Mouse (Mus musculus) left cerebral cortex, adult 18-20 months (tissue): ENCODE data around the gene Gbx2. TPM values are rescaled to one million over a fixed set of nuclear protein-coding genes. Genes with fewer than 3 reads are reported as not detected.

Experiments used
- DNase-seq, 2 experiments: peaks; one replicate each; pipeline ENCODE4 v3.0.0; 2021 to 2022; ENCODE audit warnings: low spot score in 2 of 2, mixed read lengths in 1 of 2
- total RNA-seq, 2 experiments: library from RNA; stranded (reverse); gene quantifications; 2 replicates each; pipeline ENCODE4 v1.2.3; 2021

Gene Gbx2
- total RNA-seq, 2 experiments from 2014 or later = 0.21 to 0.89 TPM

- DNase-seq = no peak
Observed at GRCm38 (mm10) chr1:89935493-89936348, 4.7 kb upstream of the Gbx2 start.

DNA sequence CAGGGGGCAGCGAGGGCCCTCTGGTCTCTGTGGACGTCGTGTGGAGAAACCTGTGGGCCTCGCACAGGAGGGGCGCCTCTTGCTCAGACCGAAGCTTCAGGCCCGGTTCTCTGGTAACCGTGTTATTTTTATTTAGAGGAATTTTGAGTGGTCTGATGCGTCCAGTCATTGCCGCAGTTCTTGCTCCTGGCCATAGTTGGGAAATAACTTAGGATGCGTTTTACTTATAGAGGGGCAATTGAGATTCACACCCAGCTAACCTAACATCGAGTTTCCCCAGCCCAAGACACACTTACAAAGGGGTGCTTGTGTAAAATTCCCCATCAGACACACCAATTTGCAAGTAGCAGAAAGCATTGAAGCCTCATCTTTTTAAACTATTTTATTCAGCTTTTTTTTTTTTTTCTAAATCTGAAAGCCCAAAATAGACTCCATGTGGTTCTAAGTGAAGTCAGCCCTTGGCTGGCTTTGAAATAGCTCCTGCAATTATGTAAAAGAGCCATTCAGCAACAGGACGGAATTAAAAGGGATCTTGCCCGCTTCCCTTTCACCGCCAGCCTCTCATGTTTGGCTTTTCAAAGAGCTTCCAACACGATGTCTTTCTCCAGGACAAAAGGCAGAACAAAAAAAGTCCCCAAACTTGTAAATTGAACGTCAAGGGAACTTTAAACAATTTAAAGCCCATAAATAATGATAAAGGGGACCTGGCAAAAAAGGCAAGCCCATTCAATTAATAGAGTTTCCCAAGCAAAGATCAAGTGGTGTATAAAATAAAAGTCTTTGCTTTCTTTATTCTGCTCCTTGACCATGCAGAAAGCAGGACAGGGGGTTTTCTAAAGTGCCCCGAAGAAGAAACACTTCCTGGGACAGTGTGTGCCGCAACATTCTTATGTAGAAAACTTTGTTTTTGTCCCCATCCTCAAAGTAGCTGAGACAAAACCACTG lies 3.6 kb upstream of the Gbx2 start:
- no peak for DNase-seq

- DNase-seq = no peak
Observed at GRCm38 (mm10) chr1:89933786-89934185, 2.8 kb upstream of the Gbx2 start.

DNA sequence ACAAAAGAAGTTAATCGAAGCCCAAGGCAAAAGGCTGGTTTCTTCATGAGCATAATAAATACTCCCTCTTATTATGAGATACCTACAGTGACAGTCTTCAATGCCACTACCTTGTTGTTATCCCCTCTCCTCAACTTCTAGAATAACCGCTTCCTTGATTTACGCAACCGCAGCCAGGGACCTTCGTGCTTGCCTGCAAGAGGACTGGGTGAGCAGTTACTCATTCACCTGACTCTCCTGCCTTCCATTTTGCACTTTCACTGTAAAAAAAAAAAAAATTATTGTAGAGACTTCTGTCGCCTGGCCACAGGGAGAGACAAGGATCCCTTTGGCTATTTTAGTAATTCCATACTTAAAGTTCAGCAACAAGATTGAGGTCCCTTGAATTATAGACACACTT lies 2.0 kb upstream of the Gbx2 start:
- no peak for DNase-seq

DNA sequence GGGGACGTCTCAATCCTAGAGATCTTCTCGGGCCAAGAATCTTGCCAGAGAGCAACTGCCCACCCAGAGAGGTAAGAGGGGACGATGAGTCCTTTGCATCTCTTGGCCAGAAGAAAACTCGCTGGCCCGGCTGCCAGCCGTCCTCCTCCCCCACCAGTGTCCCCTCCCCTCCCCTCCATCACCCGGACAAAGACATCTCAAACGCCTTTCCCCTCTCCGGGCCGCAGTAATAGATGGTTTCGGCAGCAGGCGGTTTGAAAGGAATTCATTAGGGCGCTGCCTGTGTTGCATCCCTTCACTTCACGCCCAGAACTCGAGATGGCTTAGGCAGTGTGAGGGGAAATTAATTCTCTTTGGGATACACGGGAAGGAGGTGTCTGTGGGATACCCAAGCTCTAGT lies 1.6 kb upstream of the Gbx2 start:
- DNase-seq = no peak

GRCm38 (mm10) chr1:89932021-89932423 lies 1.0 kb upstream of the Gbx2 start:
- no peak for DNase-seq

- DNase-seq = no peak
Observed at GRCm38 (mm10) chr1:89930551-89930950, 428 bp downstream of the Gbx2 start.

DNA sequence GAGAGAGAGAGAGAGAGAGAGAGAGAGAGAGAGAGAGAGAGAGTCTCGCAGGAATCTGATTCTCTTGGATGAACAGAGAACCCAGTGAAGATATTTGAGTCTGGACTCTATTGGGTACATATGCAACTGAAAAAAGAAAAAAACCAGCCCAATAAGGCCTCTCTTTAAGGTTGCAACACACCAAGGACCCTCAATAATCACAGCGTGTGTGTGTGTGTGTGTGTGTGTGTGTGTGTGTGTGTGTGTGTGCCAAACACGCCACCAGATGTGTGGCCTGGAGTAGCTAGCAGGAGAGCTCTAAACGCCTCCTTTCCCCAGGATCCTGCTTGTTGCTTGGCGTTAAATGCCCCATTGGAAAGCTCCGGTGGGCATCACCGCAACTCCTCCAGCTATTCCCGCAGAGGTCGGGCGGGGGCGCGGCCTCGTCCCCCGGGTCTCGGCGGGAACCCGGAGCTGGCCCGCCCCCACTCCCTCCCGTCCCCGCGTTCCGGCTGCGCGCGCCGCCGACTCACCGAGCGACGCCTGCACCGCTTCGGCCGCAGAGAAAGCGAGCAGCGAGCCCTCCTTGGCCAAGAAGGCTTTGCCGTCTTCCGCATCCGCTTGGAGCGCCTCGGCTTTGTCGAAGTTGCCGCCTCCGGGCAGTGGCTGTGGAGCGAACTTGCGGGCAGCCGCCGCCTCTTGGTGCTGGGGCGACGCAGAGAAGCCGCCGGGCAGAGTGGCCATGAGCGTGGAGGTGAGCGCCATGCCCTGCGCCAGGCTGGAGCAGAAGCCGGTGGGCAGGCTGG lies 1.1 kb downstream of the Gbx2 start:
- DNase-seq = no peak

DNA sequence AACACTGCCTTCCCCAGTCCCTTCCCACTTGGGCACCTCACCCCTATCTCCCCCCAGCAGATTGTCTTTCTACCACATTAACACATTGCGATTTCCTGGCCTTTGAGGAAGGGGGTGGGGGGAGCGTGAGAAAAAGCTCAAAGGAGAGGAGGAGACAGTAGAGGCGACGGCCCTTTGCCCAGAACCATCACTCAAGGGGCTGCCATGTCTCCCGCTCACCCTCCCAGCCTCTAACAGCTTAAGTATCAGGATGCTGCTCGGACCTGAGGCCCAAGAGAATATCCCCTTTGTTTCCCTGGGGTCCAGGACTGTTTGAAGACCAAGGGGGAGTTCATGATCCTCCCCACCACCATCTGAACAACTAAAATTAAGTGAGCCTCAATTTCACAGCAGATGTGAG lies 1.8 kb downstream of the Gbx2 start:
- DNase-seq = no peak

GRCm38 (mm10) chr1:89928676-89929075 lies 2.3 kb downstream of the Gbx2 start:
- no peak for DNase-seq

- no peak for DNase-seq
Observed at GRCm38 (mm10) chr1:89927061-89927661, 3.8 kb downstream of the Gbx2 start.

GRCm38 (mm10) chr1:89926583-89927060 lies 4.4 kb downstream of the Gbx2 start:
- DNase-seq = no peak

DNA sequence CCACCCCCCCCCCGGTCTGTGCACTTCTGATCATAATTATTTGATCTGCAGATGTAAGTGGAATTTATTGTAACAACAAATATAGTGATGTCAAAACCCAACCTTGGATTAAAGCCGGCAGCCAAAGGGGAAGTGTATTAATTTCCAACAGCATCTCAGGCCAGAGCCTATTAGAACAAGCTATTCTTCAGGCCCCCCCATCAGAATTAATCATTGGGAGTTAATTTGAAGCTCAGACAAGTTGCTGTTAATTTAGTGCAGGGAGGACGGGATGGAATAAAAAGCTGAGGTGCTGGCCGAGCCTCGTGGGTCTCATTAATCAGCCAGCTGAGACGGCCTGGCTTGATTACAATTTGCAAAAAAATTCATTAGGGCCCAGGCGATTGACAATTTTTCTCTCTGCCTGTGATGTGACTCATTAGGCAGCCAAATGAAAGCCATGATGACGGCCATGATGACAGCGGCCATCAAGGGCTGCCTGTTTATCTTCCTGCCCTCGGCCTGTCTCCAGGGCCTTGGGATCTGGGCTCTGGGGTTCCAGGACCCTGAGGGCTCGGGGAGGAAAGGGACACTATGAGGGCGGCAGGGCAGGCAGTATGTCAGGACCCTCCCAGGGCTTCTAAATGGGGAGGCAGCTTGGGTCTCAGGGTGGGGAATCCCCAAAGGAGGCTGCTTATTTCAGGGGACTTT lies 5.3 kb downstream of the Gbx2 start:
- DNase-seq = no peak

GRCm38 (mm10) chr1:89923642-89924020 lies 7.3 kb downstream of the Gbx2 start:
- DNase-seq = no peak

DNA sequence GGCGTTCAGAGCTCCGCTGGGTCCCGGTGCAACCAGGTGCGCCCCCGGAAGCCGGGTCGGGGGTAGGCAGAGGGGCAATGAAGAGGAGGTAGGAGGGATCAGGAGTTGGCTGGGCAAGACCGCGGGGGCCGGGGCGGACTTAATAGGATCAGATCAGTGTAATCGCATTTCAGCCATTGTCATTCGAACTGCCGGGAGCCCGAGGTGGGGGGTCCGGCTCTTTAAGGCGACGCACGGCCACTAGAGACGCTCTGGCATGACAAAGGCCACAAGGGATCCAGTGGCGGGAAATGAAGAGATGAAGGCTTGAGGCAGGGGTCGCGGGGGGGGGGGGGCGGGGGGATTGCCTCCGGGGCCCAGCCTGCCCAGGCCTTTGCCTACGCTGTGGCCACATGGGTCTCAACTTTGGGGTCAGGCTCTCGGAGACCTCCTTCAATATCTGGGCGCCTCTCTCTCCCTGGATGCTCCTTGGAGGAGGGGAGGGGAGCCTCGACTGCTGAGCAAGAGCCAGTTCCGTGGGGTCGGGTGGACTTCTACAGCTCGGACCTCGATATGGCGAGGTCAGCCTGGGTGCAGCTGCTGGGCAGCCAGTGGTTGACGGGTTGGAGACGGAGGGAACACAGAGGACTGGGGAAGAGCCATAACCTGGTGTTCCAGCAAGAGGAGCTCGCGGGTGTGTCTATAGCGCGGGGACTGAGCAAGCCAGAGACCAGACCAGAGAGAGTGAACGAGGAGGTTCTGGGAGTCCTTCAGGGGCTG lies 7.9 kb downstream of the Gbx2 start:
- DNase-seq = no peak

- DNase-seq = no peak
Observed at GRCm38 (mm10) chr1:89922282-89922681, 8.7 kb downstream of the Gbx2 start.

DNA sequence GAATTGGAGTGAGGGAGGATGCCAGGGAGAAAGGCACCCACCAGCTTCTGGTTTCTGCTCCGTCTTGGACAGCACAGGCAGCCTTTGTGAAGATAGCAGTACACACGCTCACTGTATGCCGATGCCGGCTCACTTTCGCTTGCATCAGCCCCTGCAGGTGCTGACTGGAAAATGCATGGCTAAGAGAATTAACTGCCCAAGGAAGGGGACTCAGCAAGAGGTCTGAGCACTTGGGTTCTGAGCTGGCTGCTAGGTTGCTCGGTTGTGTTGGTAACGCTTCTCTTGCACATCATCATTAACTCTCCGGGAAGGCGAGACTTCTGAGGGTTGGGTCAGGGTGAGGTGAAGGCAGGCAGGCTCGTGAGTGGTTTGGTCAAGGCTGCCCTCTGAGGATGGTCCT lies 9.2 kb downstream of the Gbx2 start:
- no peak for DNase-seq

DNA sequence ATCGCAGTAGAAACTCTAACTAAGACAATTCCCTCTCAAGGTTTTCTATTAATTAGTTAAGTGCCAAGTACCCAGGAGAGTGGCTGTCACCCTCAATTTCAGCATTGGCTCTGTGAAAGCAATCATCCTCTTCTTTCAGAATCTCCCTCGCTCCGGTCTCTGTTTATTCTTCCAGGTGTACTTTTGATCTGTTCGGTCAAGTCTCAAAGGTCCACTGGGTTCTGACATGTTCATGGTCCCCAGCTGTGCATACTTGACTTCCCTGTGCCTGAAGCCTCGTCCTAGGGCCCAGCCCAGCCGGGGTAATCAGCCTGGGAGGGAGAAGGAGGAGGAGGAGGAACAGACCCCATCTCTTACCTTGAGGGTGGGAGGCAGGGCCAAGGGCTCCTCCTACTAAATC lies 11.8 kb downstream of the Gbx2 start:
- DNase-seq = no peak

- DNase-seq = no peak
Observed at GRCm38 (mm10) chr1:89918111-89918510, 12.9 kb downstream of the Gbx2 start.
